Mouse (Mus musculus): ENCODE results near the gene Cd247. TPM values are rescaled to one million over a fixed set of nuclear protein-coding genes. Genes with fewer than 3 reads are reported as not detected.

Gene Cd247
- polyA plus RNA-seq, 1 experiment from 2014 or later = 1.7 TPM

DNA sequence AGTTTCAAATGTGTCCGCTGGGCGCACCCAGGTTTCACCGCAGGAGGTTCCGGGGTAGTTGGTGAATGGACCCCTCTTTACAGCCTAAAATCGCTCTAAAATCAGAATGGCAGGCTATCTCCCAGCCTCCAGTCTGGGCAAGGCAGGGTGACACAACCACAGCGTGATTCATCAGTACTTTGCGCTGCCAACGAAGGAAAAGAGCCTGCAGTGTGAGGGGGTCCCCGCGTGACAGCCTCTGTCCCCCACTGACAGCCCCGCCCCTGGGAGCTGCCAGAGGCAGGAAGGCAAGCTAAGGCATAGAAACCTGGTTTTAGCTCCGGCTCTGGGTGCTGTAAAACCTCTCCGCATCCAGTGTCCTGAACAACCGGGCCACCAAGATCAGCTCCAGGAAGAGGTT is 56.9 kb downstream of the Cd247 start:
- Histone ChIP-seq H3K9ac (ENCODE audit: low read length) (peak overlapping the region; percentile 51; the same call in 1 of the 2 replicates), H3K4me1 (replicated peaks; ENCODE audit: control insufficient read depth, insufficient read depth, low read length) (peaks cover 28% of the 10 kb centered on the region; the same call in 1 of the 2 replicates), H3K9me3 (ENCODE audit: control insufficient read depth, low read length) (no peaks in the 10 kb centered on the region), H3K27ac (ENCODE audit: low read depth, low read length) (no peak overlapping the region), H3K27me3 (ENCODE audit: control insufficient read depth, insufficient read depth, low read length) (peaks cover 47% of the 10 kb centered on the region), H3K4me2 (ENCODE audit: low read depth, low read length, severe bottlenecking) (peak overlapping the region; percentile 99), H3K4me3 (ENCODE audit: low read depth, low read length) (peak overlapping the region; percentile 37), H3K36me3 (ENCODE audit: control insufficient read depth, insufficient read depth, low read length) (no peaks in the 10 kb centered on the region)
- ATAC-seq (replicated peaks; ENCODE audit: low FRiP score) (no peak), DNase-seq (ENCODE audit: low spot score) (peak; percentile 64)
- WGBS = 8% methylated on average over 14 of the region's 14 CpGs

DNA sequence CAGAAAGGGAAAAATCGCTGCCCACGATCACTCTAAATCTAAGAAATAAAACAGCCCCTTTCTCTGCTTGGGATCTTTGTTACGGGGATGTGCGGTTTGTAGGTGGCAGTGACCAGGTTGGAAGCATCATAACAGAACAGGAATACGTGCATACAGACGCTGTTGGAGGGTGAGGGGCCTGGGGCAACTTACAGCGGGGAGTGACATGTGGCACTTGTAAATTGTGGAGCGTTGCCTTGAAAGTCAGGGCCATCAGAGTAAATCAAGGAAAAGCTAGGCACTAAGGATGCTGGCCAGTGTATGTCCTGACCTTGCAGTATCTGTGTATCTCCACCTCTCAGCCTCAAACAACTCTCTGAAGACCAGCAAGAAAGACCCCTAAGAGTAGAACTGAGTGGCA is 59.9 kb downstream of the Cd247 start:
- DNase-seq (ENCODE audit: low spot score) = peak; percentile 13
- H3K4me1 ChIP-seq (replicated peaks; ENCODE audit: control insufficient read depth, insufficient read depth, low read length) = peaks cover 16% of the 10 kb centered on the region; the same call in 1 of the 2 replicates
- 86% methylated on average over 8 of the region's 8 CpGs for WGBS

DNA sequence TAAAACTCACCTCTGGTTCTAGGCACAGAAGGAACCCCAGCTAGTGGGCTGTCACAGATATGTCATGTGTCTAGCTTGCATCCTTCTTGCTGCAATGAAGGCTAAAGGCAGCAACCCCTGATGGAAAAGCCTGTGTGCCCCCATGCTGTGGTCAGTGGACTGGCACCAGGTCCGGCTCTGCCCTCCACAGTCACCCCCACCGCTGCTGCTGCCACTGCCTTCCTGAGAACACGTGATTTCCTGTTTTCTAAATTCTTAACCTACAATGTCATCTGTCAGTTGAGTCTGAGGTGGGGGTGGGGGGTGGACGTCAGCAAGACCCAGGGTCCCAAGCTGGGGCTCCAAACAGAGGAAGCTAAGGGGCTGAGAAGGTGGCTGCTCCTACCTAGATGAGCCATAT is 60.4 kb downstream of the Cd247 start:
- Histone ChIP-seq H3K9ac (ENCODE audit: low read length) (no peak overlapping the region), H3K36me3 (ENCODE audit: control insufficient read depth, insufficient read depth, low read length) (no peaks in the 10 kb centered on the region), H3K27ac (ENCODE audit: low read depth, low read length) (no peak overlapping the region), H3K4me2 (ENCODE audit: low read depth, low read length, severe bottlenecking) (no peak overlapping the region), H3K4me3 (ENCODE audit: low read depth, low read length) (no peak overlapping the region), H3K27me3 (ENCODE audit: control insufficient read depth, insufficient read depth, low read length) (peaks cover 25% of the 10 kb centered on the region), H3K4me1 (replicated peaks; ENCODE audit: control insufficient read depth, insufficient read depth, low read length) (peaks cover 13% of the 10 kb centered on the region; the same call in 1 of the 2 replicates), H3K9me3 (ENCODE audit: control insufficient read depth, low read length) (no peaks in the 10 kb centered on the region)
- DNase-seq (ENCODE audit: low spot score) = peak; percentile 39
- WGBS = 82% methylated on average over 4 of the region's 4 CpGs
- no peak for ATAC-seq (replicated peaks; ENCODE audit: low FRiP score)

More for the DNA sequence above, 59.9 kb downstream of the Cd247 start:
- no peaks in the 10 kb centered on the region for H3K9me3 ChIP-seq (ENCODE audit: control insufficient read depth, low read length)
- no peak for ATAC-seq (replicated peaks; ENCODE audit: low FRiP score)
- H3K9ac ChIP-seq (ENCODE audit: low read length) = no peak overlapping the region
- H3K36me3 ChIP-seq (ENCODE audit: control insufficient read depth, insufficient read depth, low read length) = no peaks in the 10 kb centered on the region
- no peak overlapping the region for H3K4me3 ChIP-seq (ENCODE audit: low read depth, low read length)
- H3K4me2 ChIP-seq (ENCODE audit: low read depth, low read length, severe bottlenecking) = no peak overlapping the region
- peaks cover 29% of the 10 kb centered on the region for H3K27me3 ChIP-seq (ENCODE audit: control insufficient read depth, insufficient read depth, low read length)
- no peak overlapping the region for H3K27ac ChIP-seq (ENCODE audit: low read depth, low read length)

DNA sequence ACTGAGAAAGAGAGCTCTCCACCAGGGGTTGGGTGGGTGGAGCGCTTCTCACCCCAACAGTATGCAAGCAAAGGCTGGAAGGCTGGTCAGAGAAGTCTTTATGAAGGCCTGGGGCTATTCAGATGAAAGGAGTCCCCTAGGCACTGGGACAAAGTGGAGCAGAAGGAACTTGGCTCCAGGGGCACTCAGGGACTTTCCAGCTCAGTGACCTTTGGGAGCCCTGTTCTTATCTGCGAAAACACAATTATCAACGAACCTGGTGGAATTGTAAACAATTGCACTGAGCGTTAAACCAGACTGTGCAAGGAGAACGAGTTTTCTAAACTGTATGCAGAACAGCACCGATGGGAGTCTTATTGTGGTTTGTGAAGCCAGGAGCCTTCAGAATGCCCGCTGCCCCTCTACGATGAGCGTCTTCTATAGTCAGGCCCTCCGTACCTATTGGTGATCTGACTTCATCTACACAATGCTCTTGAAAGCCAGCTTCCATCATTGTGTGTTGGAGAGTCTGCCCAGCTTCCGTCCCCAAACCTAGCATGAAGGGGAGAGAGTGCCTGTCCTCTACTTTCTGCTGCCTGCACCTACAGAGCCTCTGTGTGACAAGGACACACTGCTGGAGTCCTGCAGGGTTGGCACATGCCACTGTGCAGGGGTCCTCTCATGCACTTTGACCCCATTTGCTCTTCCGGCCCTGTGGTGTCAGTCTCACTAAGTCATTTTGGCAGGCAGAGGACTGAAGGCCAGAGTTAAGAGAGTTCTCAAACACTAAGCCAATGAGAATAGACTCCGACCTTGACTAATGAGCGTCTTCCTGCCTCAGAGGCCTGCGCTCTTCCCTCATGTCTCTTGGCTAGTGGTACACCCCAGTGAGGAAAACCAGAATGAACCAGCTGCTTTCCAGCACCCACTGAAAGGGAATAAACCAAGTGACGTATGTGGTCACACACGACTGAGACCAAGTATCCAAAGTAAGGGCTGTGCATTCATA is 61.3 kb downstream of the Cd247 start:
- no peaks in the 10 kb centered on the region for H3K36me3 ChIP-seq (ENCODE audit: control insufficient read depth, insufficient read depth, low read length)
- peaks cover 5% of the 10 kb centered on the region; the same call in 1 of the 2 replicates for H3K4me1 ChIP-seq (replicated peaks; ENCODE audit: control insufficient read depth, insufficient read depth, low read length)
- no peak overlapping the region for H3K4me3 ChIP-seq (ENCODE audit: low read depth, low read length)
- ATAC-seq (replicated peaks; ENCODE audit: low FRiP score) (no peak), DNase-seq (ENCODE audit: low spot score) (peak; percentile 39)
- no peak overlapping the region for H3K4me2 ChIP-seq (ENCODE audit: low read depth, low read length, severe bottlenecking)
- WGBS = 84% methylated on average over 17 of the region's 17 CpGs
- no peak overlapping the region for H3K9ac ChIP-seq (ENCODE audit: low read length)
- H3K9me3 ChIP-seq (ENCODE audit: control insufficient read depth, low read length) = no peaks in the 10 kb centered on the region
- H3K27me3 ChIP-seq (ENCODE audit: control insufficient read depth, insufficient read depth, low read length) = peaks cover 19% of the 10 kb centered on the region
- H3K27ac ChIP-seq (ENCODE audit: low read depth, low read length) = no peak overlapping the region

DNA sequence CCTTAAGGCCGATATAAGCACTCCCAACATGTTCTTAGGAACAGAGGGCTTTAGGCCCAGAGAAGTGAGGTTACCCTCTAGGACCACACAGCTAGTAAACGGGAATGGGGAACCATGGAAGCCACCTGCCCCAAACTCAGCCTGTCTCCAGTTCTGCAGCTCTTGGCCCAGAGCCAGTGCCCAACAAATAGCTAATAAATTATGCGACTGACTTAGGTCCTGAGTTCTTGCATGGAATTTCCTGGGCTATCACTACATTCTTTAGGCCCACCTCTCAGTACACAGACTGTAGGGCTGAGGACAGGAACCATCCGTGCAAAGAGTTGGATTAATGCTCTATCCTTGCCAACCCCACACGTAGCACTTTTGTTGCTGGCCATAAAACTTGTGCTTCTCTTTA is 63.6 kb downstream of the Cd247 start:
- WGBS = 78% methylated on average over 5 of the region's 5 CpGs
- Histone ChIP-seq H3K4me3 (ENCODE audit: low read depth, low read length) (no peak overlapping the region), H3K9me3 (ENCODE audit: control insufficient read depth, low read length) (no peaks in the 10 kb centered on the region), H3K27me3 (ENCODE audit: control insufficient read depth, insufficient read depth, low read length) (peaks cover 8% of the 10 kb centered on the region; the same call in 1 of the 2 replicates), H3K9ac (ENCODE audit: low read length) (no peak overlapping the region), H3K36me3 (ENCODE audit: control insufficient read depth, insufficient read depth, low read length) (no peaks in the 10 kb centered on the region), H3K27ac (ENCODE audit: low read depth, low read length) (no peak overlapping the region), H3K4me2 (ENCODE audit: low read depth, low read length, severe bottlenecking) (no peak overlapping the region), H3K4me1 (replicated peaks; ENCODE audit: control insufficient read depth, insufficient read depth, low read length) (no peaks in the 10 kb centered on the region; the same call in 1 of the 2 replicates)
- ATAC-seq (replicated peaks; ENCODE audit: low FRiP score) = no peak
- peak; percentile 38 for DNase-seq (ENCODE audit: low spot score)

DNA sequence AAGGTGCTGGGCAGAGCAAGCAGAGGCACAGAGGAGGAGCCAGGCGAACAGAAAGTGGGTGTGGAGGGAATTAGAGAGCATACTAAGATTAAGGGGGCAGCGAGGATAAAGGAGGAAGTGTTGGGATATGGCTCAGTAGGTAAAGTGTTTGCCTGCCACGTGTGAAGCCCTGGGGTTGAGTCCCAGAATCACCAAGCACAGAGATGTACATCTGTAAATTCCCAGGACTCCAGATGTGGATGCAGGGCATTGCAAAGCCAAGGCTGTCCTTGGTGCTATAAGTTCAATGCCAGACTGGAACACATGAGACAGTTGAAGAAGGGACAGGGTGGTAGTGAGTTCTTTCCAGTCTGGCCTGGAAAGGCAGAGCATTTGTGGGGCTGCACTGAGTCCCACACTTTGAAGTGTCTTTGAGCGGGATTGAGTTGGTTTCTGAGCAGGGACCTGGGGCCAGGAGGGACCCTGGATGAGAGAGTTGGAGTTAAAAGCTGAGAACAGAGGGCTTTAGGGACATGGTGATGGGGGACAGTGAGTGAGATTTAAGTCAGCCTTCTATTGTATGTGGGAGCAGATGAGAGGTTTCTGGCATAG is 64.7 kb downstream of the Cd247 start:
- Histone ChIP-seq H3K9ac (ENCODE audit: low read length) (no peak overlapping the region), H3K4me2 (ENCODE audit: low read depth, low read length, severe bottlenecking) (no peak overlapping the region), H3K36me3 (ENCODE audit: control insufficient read depth, insufficient read depth, low read length) (no peaks in the 10 kb centered on the region), H3K4me3 (ENCODE audit: low read depth, low read length) (no peak overlapping the region), H3K27ac (ENCODE audit: low read depth, low read length) (no peak overlapping the region), H3K9me3 (ENCODE audit: control insufficient read depth, low read length) (no peaks in the 10 kb centered on the region), H3K27me3 (ENCODE audit: control insufficient read depth, insufficient read depth, low read length) (peaks cover 8% of the 10 kb centered on the region; the same call in 1 of the 2 replicates), H3K4me1 (replicated peaks; ENCODE audit: control insufficient read depth, insufficient read depth, low read length) (no peaks in the 10 kb centered on the region; the same call in 1 of the 2 replicates)
- peak; percentile 45 for DNase-seq (ENCODE audit: low spot score)
- no peak for ATAC-seq (replicated peaks; ENCODE audit: low FRiP score)
- WGBS = 58% methylated on average over 4 of the region's 4 CpGs

DNA sequence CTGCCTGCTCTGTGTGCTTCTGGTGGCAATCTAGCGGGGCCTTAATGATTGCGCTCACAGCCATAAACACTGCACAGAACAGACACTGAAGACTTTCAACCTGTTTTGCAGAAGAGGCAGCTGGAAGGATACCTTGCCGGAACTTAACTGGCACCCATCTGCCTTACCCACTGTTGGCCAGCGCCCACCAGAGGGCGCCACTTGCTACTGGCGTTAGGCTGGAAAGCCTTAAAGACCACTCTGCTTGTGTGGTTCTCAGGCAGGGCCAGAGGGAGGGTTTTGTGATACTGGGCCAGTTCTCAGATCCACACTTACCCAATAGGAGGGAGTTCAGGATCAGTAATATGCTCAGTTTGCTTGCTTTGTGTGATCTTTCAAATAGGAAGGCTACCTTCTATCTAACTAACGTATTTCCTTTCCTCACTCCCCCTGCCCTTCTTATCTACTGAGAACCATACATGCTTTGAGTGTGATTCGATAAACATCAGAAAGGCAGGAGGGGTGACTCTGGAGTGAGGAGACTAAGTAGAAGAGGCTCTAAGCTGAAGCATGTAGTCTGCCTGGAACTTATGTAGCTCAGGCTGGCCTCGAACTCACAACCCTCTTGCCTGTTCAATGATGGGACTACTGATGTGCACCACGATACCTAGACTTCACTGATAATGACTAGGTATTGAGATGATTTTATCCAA is 65.4 kb downstream of the Cd247 start:
- peaks cover 8% of the 10 kb centered on the region; the same call in 1 of the 2 replicates for H3K27me3 ChIP-seq (ENCODE audit: control insufficient read depth, insufficient read depth, low read length)
- no peak overlapping the region for H3K27ac ChIP-seq (ENCODE audit: low read depth, low read length)
- H3K36me3 ChIP-seq (ENCODE audit: control insufficient read depth, insufficient read depth, low read length) = no peaks in the 10 kb centered on the region
- H3K9me3 ChIP-seq (ENCODE audit: control insufficient read depth, low read length) = no peaks in the 10 kb centered on the region
- H3K4me2 ChIP-seq (ENCODE audit: low read depth, low read length, severe bottlenecking) = no peak overlapping the region
- no peak overlapping the region for H3K9ac ChIP-seq (ENCODE audit: low read length)
- no peaks in the 10 kb centered on the region; the same call in 1 of the 2 replicates for H3K4me1 ChIP-seq (replicated peaks; ENCODE audit: control insufficient read depth, insufficient read depth, low read length)
- ATAC-seq (replicated peaks; ENCODE audit: low FRiP score) (peak; percentile 62), DNase-seq (ENCODE audit: low spot score) (peak; percentile 88)
- 59% methylated on average over 10 of the region's 10 CpGs for WGBS
- no peak overlapping the region for H3K4me3 ChIP-seq (ENCODE audit: low read depth, low read length)

Data from forebrain, embryonic 11.5 days (tissue).